Mouse (Mus musculus) forebrain, embryonic 13.5 days (tissue): ENCODE measurements around the gene Btn2a2. TPM values are rescaled to one million over a fixed set of nuclear protein-coding genes. Genes with fewer than 3 reads are reported as not detected.

ENCODE experiments used
- ATAC-seq: fragments of 200-750 bp; cut with Nextera tagmentation; 2 replicates; pipeline ENCODE4 v1.8.0; 2017
- H3K27ac ChIP-seq: fragments of 300-500 bp; sonication (generic); 2 replicates; pipeline ENCODE4 v1.5.1; 2015; ENCODE audit warnings: inconsistent platforms, mild to moderate bottlenecking, moderate library complexity
- H3K27me3 ChIP-seq: fragments of 300-500 bp; sonication (generic); 2 replicates; pipeline ENCODE4 v1.6.1; 2015; ENCODE audit warnings: mild to moderate bottlenecking, inconsistent platforms
- H3K36me3 ChIP-seq: fragments of 300-500 bp; sonication (generic); 2 replicates; pipeline ENCODE4 v1.6.1; 2015; ENCODE audit warnings: mild to moderate bottlenecking, inconsistent platforms; ENCODE audit not compliant: poor library complexity, severe bottlenecking
- H3K4me1 ChIP-seq: fragments of 300-500 bp; sonication (generic); 2 replicates; pipeline ENCODE4 v1.6.1; 2015; ENCODE audit warnings: inconsistent platforms
- H3K4me2 ChIP-seq: fragments of 300-500 bp; sonication (generic); 2 replicates; pipeline ENCODE4 v1.6.1; 2015; ENCODE audit warnings: inconsistent platforms, mild to moderate bottlenecking, moderate library complexity
- H3K4me3 ChIP-seq: fragments of 300-500 bp; sonication (generic); 2 replicates; pipeline ENCODE4 v1.5.1; 2015; ENCODE audit warnings: mild to moderate bottlenecking, inconsistent platforms
- H3K9ac ChIP-seq: fragments of 300-500 bp; sonication (generic); 2 replicates; pipeline ENCODE4 v1.6.1; 2015; ENCODE audit warnings: mild to moderate bottlenecking, inconsistent platforms
- H3K9me3 ChIP-seq: fragments of 300-500 bp; sonication (generic); replicated peaks from 2 replicates; pipeline ENCODE4 v1.6.1; 2016; ENCODE audit warnings: inconsistent platforms
- WGBS: fragments of 180-500 bp; shearing (Covaris S2); methylation state at CpG from one replicate; pipeline ENCODE4 v1.1.7; 2015; 5-methylcytosine and 5-hydroxymethylcytosine counted together
- polyA plus RNA-seq: library from polyadenylated mRNA; unstranded; fragments of >200 nt; fragmentation: Nextera tagmentation; extraction: Ambion mirVana; gene quantifications from 2 replicates; pipeline ENCODE4 v1.2.1, GENCODE M21; 2015

The Btn2a2 gene
- polyA plus RNA-seq, 1 experiment from 2014 or later, result 0.08 TPM

DNA sequence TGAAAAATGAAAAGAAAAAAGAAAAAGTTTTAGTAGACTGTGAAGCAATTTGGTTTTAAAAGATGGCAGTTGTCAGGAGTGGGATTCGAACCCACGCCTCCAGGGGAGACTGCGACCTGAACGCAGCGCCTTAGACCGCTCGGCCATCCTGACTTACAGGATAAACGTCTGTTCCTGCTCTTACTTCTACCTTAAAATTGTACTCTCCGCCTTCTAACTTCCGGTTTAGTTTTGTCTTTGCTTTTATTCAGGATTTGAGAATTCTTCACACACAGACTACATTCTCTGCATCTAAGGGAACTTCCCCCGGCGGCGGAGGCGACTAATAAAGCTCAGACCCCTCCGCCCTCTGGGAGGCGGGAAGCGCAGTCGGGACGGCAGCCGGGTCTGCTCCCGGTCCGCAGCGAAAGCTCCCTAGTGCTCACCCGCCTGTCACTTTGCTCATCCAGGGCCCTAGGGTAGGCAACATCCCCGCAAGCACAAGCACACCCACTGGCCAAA, 35.2 kb downstream of the Btn2a2 start:
- peak; percentile 86 for ATAC-seq
- no peaks in the 10 kb centered on the region for H3K36me3 ChIP-seq
- WGBS, result under 1% methylated on average over 25 of the region's 25 CpGs

DNA sequence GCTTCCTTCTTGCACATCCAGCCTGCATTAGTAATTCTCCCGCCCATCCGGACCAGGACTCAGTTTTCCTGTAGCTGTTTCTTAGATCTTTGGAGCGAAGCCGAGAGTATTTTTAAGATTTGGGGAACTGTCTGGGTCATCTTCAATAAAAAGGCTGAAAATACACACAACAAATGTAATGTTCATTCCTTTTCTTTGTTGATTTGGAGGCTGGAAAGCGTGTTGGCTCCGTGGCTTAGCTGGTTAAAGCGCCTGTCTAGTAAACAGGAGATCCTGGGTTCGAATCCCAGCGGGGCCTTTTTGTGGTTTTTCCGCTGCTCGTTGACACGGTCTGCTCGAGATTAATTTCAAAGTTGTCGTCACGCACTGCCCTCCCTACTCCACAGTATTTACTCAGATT, 38.3 kb downstream of the Btn2a2 start:
- H3K4me1 ChIP-seq, result 0 out of 2 replicates have a peak, but pooled peaks cover 6% of the 10 kb centered on the region
- no peaks in the 10 kb centered on the region for H3K27me3 ChIP-seq
- no peaks in the 10 kb centered on the region for H3K36me3 ChIP-seq
- peak; percentile 46 for ATAC-seq
- peak overlapping the region; percentile 5; the same call in 1 of the 2 replicates for H3K27ac ChIP-seq
- WGBS, result under 1% methylated on average over 15 of the region's 15 CpGs
- H3K4me3 ChIP-seq, result peak overlapping the region; percentile 50
- H3K4me2 ChIP-seq, result peak overlapping the region; percentile 69
- H3K9ac ChIP-seq, result peak overlapping the region; percentile 59
- no peaks in the 10 kb centered on the region for H3K9me3 ChIP-seq

More for the DNA sequence above, 35.2 kb downstream of the Btn2a2 start:
- Histone ChIP-seq H3K4me2 (peak overlapping the region; percentile 62), H3K27ac (peak overlapping the region; percentile 80), H3K9ac (peak overlapping the region; percentile 75), H3K4me3 (peak overlapping the region; percentile 61), H3K4me1 (0 out of 2 replicates have a peak, but pooled peaks cover 6% of the 10 kb centered on the region), H3K27me3 (no peaks in the 10 kb centered on the region), H3K9me3 (no peaks in the 10 kb centered on the region)

DNA sequence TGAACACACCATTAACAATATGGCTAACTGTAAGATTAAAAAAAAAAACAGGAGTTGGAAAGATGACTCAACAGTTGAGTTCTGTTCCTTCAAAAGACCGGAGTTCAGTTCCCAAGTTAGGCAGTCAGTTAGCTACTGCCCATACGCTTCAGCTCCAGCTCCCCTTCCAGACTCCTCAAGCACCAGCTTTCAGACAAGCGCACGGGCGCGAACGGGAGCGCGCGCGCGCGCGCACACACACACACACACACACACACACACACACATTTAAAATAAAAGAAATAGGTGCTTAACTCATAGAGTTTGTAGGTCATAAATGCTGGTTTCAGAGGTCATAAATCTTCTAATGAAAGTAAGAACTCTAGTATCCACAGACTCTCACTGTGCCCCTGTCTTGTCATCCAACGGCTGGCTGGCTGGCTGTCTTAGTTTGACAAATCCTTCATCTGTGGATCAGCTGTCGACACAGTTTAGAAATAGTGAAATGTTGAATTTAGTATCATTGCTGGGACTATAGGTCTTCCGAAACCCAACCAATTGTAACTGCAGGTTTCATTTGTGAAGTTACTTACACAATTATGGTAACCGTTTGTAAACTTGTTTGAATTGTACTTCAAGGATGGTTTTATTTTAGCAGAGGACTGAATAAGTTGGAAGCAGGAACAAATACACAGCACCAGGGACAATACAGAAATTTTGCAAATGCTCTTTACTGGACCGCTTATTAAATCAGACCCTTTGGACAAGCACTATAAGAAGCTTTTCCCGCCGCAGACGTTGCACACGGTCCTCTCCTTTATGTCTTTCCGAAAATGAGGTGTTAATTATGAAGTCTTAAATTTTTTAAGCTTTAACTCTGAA, 39.2 kb downstream of the Btn2a2 start:
- H3K9me3 ChIP-seq, result no peaks in the 10 kb centered on the region
- no peaks in the 10 kb centered on the region for H3K27me3 ChIP-seq
- H3K27ac ChIP-seq, result no peak overlapping the region; the same call in 1 of the 2 replicates
- peak overlapping the region; percentile 50 for H3K4me3 ChIP-seq
- under 1% methylated on average over 24 of the region's 24 CpGs for WGBS
- no peaks in the 10 kb centered on the region for H3K36me3 ChIP-seq
- peak overlapping the region; percentile 69 for H3K4me2 ChIP-seq
- ATAC-seq, result no peak
- peak overlapping the region; percentile 59 for H3K9ac ChIP-seq
- H3K4me1 ChIP-seq, result peaks cover 10% of the 10 kb centered on the region

DNA sequence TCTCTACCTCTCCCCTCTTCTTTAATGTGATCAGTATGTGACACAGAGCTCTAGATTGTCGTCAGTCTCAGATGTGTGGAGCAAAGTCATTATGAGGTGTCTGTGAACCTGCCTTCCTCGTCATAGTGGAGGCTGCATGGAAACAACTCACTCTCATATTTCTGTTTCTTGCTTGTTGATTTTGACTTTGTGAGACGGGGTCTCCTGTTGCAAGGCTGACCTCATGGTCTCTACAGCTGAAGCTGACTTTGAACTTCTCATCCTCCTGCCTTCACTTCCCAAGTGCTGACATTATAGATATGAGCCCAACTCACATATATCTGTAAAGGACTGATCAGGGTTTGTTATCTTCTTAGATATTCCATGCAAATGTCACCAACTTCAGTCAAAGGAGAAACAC, 39.9 kb downstream of the Btn2a2 start:
- no peaks in the 10 kb centered on the region for H3K9me3 ChIP-seq
- H3K4me2 ChIP-seq, result peak overlapping the region; percentile 69
- no peaks in the 10 kb centered on the region for H3K27me3 ChIP-seq
- peaks cover 17% of the 10 kb centered on the region for H3K4me1 ChIP-seq
- H3K27ac ChIP-seq, result no peak overlapping the region
- peak overlapping the region; percentile 50 for H3K4me3 ChIP-seq
- no peak for ATAC-seq
- H3K36me3 ChIP-seq, result no peaks in the 10 kb centered on the region
- WGBS, result 61% methylated on average over 3 of the region's 3 CpGs
- peak overlapping the region; percentile 59; the same call in 1 of the 2 replicates for H3K9ac ChIP-seq

DNA sequence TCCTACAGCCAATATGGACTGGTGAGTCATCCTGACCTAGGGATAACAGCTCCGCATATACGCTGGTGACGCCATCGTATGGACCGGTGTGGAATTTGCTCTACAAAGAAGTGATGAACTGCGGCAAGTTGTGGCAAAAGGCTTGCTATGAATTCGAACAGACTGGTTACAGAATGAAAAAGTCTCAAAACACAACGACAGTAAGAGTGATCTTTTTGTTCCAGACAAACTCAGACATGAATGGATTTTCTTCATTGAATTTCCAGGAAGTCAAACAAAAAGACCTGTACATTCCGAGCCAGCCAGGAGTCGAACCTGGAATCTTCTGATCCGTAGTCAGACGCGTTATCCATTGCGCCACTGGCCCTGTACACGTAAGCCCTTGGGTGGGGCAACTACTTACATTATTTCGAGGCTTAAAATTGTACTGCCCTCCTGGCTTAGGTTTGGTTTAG, 42.1 kb downstream of the Btn2a2 start:
- H3K9ac ChIP-seq, result peak overlapping the region; percentile 61
- H3K36me3 ChIP-seq, result no peaks in the 10 kb centered on the region
- no peaks in the 10 kb centered on the region for H3K9me3 ChIP-seq
- H3K4me3 ChIP-seq, result peak overlapping the region; percentile 67
- peak overlapping the region; percentile 98 for H3K27ac ChIP-seq
- H3K4me2 ChIP-seq, result peak overlapping the region; percentile 70
- ATAC-seq, result peak; percentile 72
- under 1% methylated on average over 16 of the region's 16 CpGs for WGBS
- no peaks in the 10 kb centered on the region for H3K27me3 ChIP-seq
- peaks cover 18% of the 10 kb centered on the region for H3K4me1 ChIP-seq

DNA sequence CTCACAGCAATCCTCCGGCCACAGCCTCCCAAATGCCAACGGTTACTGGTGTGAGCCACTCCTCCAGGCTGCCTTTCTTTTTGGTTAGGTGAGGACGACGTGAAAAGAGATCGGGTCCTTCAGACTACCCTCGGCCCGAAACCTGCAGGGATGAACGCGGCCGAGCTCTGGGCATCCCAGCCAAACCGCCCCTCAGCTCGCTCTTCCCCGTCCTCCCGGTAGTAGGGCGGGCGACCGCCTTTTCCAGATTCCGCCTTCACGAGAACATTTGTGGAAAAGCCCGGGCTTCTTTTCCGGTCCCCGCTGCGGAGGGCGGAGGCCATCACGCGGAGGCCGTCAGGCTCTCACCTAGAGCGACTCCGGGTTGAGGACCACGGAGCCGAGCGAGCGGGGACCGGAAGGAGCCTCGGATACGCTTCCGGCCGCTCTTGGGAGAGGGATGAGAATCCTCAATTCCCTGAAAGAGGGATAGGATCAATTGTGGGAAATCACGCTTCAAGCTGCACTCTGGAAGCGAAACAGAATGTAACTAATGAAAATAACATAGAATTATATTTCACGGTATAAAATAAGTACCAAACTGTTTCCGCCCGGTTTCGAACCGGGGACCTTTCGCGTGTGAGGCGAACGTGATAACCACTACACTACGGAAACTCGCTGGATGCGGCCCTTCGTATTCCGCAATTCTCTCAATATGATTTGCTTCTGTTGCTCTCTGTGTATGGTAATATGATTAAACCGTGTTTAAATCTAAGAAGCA, 42.9 kb downstream of the Btn2a2 start:
- H3K36me3 ChIP-seq, result no peaks in the 10 kb centered on the region
- peak overlapping the region; percentile 98 for H3K27ac ChIP-seq
- WGBS, result under 1% methylated on average over 55 of the region's 55 CpGs
- peak overlapping the region; percentile 70 for H3K4me2 ChIP-seq
- H3K4me1 ChIP-seq, result peaks cover 18% of the 10 kb centered on the region
- no peaks in the 10 kb centered on the region for H3K27me3 ChIP-seq
- peak overlapping the region; percentile 86 for H3K9ac ChIP-seq
- peak; percentile 92 for ATAC-seq
- peak overlapping the region; percentile 67 for H3K4me3 ChIP-seq
- H3K9me3 ChIP-seq, result no peaks in the 10 kb centered on the region

DNA sequence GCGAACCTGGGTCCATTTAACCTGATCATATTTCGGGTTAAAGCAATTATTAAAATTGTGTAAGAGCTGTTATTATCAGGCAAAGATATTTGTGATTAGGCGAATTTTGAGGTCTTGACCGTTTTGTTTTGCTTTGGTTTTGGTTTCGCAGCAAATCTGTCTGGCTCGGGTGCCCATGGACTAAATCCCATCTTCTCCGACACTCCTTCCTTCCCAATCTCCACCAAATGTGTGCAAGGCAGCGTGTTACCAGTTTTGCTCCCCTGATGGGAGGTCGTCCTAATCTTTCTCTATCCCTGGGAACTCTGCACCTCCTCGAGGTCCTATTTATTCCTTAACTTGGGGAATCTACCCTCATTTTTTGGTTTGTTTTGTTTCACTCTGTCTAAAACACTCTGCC, 43.5 kb downstream of the Btn2a2 start:
- Histone ChIP-seq H3K4me3 (peak overlapping the region; percentile 67), H3K9me3 (no peaks in the 10 kb centered on the region), H3K27ac (peak overlapping the region; percentile 98), H3K9ac (peak overlapping the region; percentile 86), H3K4me2 (peak overlapping the region; percentile 70), H3K4me1 (peaks cover 18% of the 10 kb centered on the region), H3K27me3 (no peaks in the 10 kb centered on the region), H3K36me3 (no peaks in the 10 kb centered on the region)
- 2% methylated on average over 10 of the region's 10 CpGs for WGBS
- ATAC-seq, result no peak

DNA sequence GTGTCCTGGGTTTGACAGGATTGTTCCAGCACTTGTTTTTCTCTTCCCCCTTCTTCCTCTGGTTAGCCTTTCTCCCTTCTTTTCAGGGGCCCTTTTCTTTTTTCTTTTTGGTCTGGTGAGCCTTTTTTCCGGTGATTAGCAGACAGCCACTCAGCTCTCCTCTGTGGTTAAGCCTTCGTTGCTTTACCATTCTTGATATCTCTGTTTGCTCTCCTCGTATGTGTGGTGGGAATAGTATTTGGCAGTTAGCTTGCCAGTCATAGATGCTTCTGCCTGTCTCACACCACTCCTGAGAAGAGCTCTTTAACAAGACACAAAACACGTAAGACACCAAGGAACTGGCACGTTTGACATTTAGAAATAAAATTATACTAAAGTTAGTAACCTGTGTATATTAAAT, 44.2 kb downstream of the Btn2a2 start:
- 37% methylated on average over 5 of the region's 5 CpGs for WGBS
- Histone ChIP-seq H3K9ac (peak overlapping the region; percentile 86), H3K9me3 (no peaks in the 10 kb centered on the region), H3K36me3 (no peaks in the 10 kb centered on the region), H3K27ac (peak overlapping the region; percentile 25; the same call in 1 of the 2 replicates), H3K4me2 (peak overlapping the region; percentile 70), H3K4me1 (peaks cover 18% of the 10 kb centered on the region), H3K4me3 (peak overlapping the region; percentile 67; the same call in 1 of the 2 replicates), H3K27me3 (no peaks in the 10 kb centered on the region)
- no peak for ATAC-seq

DNA sequence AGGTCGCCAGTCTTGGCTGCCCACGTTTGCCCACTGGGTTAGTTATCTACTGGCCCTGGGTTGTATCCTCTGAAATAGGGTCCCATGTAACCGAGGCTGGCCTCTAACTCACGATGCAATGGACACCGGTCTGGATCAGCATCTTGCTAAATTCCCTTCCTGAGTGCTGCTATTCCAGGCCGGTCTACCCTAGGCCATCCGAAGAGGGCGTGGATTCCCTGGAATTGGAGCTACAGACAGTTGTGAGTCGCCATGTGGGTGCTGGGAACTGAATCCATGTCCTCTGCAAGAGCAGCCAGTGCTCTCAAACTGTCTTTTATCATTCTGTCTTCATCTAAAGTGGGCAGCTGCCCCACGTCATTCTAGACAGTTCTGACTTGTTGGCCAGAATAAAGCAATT, 48.8 kb downstream of the Btn2a2 start:
- WGBS, result 63% methylated on average over 10 of the region's 10 CpGs
- Histone ChIP-seq H3K27ac (no peak overlapping the region; the same call in 1 of the 2 replicates), H3K4me3 (no peak overlapping the region), H3K27me3 (no peaks in the 10 kb centered on the region), H3K36me3 (no peaks in the 10 kb centered on the region), H3K4me1 (peaks cover 16% of the 10 kb centered on the region), H3K9me3 (no peaks in the 10 kb centered on the region), H3K9ac (no peak overlapping the region), H3K4me2 (no peak overlapping the region)
- no peak for ATAC-seq

DNA sequence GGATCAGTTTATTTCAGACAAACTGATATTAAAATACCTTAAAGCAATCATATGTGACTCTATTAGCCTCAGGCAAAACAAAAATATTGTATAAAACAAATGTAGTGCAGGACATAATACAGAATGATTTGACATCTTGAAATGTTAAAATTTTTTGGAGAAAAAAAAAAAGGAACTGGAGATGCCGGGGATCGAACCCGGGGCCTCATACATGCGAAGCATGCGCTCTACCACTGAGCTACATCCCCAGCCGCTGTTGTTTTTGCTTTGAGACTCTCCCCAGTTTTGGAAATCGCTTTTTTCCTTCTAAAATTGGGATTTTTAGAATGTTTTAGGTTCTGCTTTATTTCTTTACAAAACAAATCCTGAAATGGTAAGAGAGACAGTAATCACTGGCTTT, 50.1 kb downstream of the Btn2a2 start:
- H3K27ac ChIP-seq, result no peak overlapping the region
- peak overlapping the region; percentile 55 for H3K4me3 ChIP-seq
- H3K9me3 ChIP-seq, result no peaks in the 10 kb centered on the region
- ATAC-seq, result peak; percentile 59
- peak overlapping the region; percentile 72 for H3K4me2 ChIP-seq
- H3K9ac ChIP-seq, result no peak overlapping the region; the same call in 1 of the 2 replicates
- peaks cover 13% of the 10 kb centered on the region for H3K4me1 ChIP-seq
- H3K36me3 ChIP-seq, result no peaks in the 10 kb centered on the region
- H3K27me3 ChIP-seq, result 0 out of 2 replicates have a peak, but pooled peaks cover 3% of the 10 kb centered on the region
- WGBS, result under 1% methylated on average over 7 of the region's 7 CpGs

DNA sequence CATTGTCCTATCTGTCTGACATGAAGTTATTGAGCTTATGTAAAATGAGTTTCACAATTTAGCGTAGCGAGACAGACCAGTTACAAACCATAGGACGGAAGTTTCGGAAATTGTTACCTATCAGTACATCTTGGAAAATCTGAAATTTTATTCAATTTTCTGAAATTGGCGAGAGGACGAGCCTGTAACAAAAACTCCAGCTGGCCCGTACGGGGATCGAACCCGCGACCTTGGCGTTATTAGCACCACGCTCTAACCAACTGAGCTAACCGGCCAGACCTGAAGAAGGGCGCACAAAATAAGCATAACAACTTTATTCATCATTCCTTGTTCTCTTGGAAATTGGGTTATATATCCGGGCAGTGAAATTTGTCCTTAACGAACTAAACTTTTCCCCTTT, 50.7 kb downstream of the Btn2a2 start:
- H3K27me3 ChIP-seq, result 0 out of 2 replicates have a peak, but pooled peaks cover 3% of the 10 kb centered on the region
- peak overlapping the region; percentile 72 for H3K9ac ChIP-seq
- peak; percentile 91 for ATAC-seq
- peaks cover 13% of the 10 kb centered on the region for H3K4me1 ChIP-seq
- H3K4me2 ChIP-seq, result peak overlapping the region; percentile 72
- peak overlapping the region; percentile 55 for H3K4me3 ChIP-seq
- H3K36me3 ChIP-seq, result no peaks in the 10 kb centered on the region
- peak overlapping the region; percentile 54; the same call in 1 of the 2 replicates for H3K27ac ChIP-seq
- WGBS, result 0% methylated on average over 17 of the region's 17 CpGs
- H3K9me3 ChIP-seq, result no peaks in the 10 kb centered on the region
